Mouse (Mus musculus) brain, adult 10 weeks (tissue): ENCODE measurements around the gene B3gntl1. TPM values are rescaled to one million over a fixed set of nuclear protein-coding genes. Genes with fewer than 3 reads are reported as not detected.

Experiments used
- polyA plus RNA-seq: library from polyadenylated mRNA; stranded (reverse); fragments of 350-450 nt; fragmentation: Illumina TruSeq; extraction: RNeasy Lipid Tissue Mini Kit (QIAGEN cat#74804); gene quantifications from one replicate; pipeline ENCODE4 v1.2.3, GENCODE M21; 2015; ENCODE audit warnings: low read depth, low replicate concordance

Gene B3gntl1
- polyA plus RNA-seq: 3.9 TPM

DNA sequence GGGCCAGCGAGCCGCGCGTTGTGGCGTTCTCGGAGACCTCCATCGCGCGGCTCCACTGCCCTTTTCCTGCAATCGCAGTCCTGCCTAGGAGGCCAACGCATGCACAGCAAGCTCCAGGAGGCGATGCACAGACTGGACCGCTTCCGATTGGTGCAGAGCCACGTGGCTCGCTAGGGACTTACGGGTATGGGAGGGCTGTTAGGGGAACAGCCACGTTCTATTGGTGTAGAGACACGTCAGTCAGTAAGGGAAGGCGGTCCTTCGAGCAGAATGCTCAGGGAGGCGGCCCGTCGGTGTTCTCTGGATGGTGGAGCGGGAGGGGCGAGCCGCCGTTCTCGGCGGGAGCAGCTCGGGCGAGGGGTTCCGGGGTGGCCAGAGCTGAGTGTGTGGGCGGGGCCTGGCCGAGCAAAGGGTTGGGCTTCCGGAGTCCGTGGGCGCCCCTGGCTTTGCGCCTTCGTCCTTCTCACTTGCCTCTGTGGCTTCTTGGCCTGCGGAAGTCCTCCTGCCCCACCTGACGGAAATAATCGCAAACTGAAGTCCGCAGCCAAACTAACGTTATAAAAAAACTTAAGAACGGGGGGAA, at the start of gene B3gntl1:
Gene B3gntl1, minus strand, starts transcription at position 164 of the 583 bp plus-strand sequence.

GRCm38 (mm10) chr11:121701244-121701643, 28.3 kb upstream of the B3gntl1 start, which contains the start of gene Metrnl:
Gene Metrnl (plus strand): TSS chr11:121701544.

Other genes starting within 250 kb of the B3gntl1 start
- 84.2 TPM for gene Fn3k, start 238.2 kb downstream of the B3gntl1 start, polyA plus RNA-seq
- 35.0 TPM for gene Tbcd, start 221.2 kb downstream of the B3gntl1 start, polyA plus RNA-seq
- 0.13 TPM for gene Zfp750, start 153.8 kb downstream of the B3gntl1 start, polyA plus RNA-seq
- 13.5 TPM for gene Metrnl, start 28.4 kb upstream of the B3gntl1 start, polyA plus RNA-seq
- gene Ptchd3, start 157.1 kb upstream of the B3gntl1 start, polyA plus RNA-seq: not detected